Mouse (Mus musculus) lung, embryonic 16.5 days (tissue): ENCODE data around the gene Gpnmb. TPM values are rescaled to one million over a fixed set of nuclear protein-coding genes. Genes with fewer than 3 reads are reported as not detected.

Source experiments
- ATAC-seq: fragments of 200-750 bp; cut with Nextera tagmentation; 2 replicates; pipeline ENCODE4 v1.8.0; 2017; ENCODE audit warnings: low read depth, mild to moderate bottlenecking, moderate library complexity
- H3K27ac ChIP-seq: fragments of 300-500 bp; sonication (generic); 2 replicates; pipeline ENCODE4 v1.5.1; 2014; ENCODE audit warnings: mild to moderate bottlenecking, control low read depth, low read length
- H3K27me3 ChIP-seq: fragments of 300-500 bp; sonication (generic); 2 replicates; pipeline ENCODE4 v1.6.1; 2014; ENCODE audit warnings: low read depth, low read length, mixed read lengths; ENCODE audit not compliant: control insufficient read depth, insufficient read depth
- H3K36me3 ChIP-seq: fragments of 300-500 bp; sonication (generic); 2 replicates; pipeline ENCODE4 v1.6.1; 2014; ENCODE audit warnings: low read length; ENCODE audit not compliant: control insufficient read depth, insufficient read depth
- H3K4me1 ChIP-seq: fragments of 300-500 bp; sonication (generic); replicated peaks from 2 replicates; pipeline ENCODE4 v1.6.1; 2014; ENCODE audit warnings: low read length, mixed read lengths; ENCODE audit not compliant: control insufficient read depth, insufficient read depth
- H3K4me2 ChIP-seq: fragments of 300-500 bp; sonication (generic); 2 replicates; pipeline ENCODE4 v1.6.1; 2014; ENCODE audit warnings: low read depth, low read length, control low read depth
- H3K4me3 ChIP-seq: fragments of 300-500 bp; sonication (generic); 2 replicates; pipeline ENCODE4 v1.5.1; 2014; ENCODE audit warnings: mild to moderate bottlenecking, low read length, control low read depth
- H3K9ac ChIP-seq: fragments of 300-500 bp; sonication (generic); 2 replicates; pipeline ENCODE4 v1.6.1; 2014; ENCODE audit warnings: low read length, control low read depth
- H3K9me3 ChIP-seq: fragments of 300-500 bp; sonication (generic); 2 replicates; pipeline ENCODE4 v1.6.1; 2016; ENCODE audit warnings: low read length; ENCODE audit not compliant: control insufficient read depth
- WGBS: fragments of 180-500 bp; shearing (Covaris S2); extraction: QIAGEN DNeasy Blood & Tissue Kit; methylation state at CpG from one replicate; pipeline ENCODE4 v1.1.7; 2014; 5-methylcytosine and 5-hydroxymethylcytosine counted together
- polyA plus RNA-seq: library from polyadenylated mRNA; unstranded; fragments of >200 nt; fragmentation: Nextera tagmentation; extraction: Ambion mirVana; gene quantifications from 2 replicates; pipeline ENCODE4 v1.2.1, GENCODE M21; 2015

Gpnmb gene
- polyA plus RNA-seq, 1 experiment from 2014 or later, result 0.93 TPM

- no peaks in the 10 kb centered on the region for H3K9me3 ChIP-seq
- H3K4me1 ChIP-seq, result peaks cover 9% of the 10 kb centered on the region
- peak within 1 kb of the TSS; percentile 84 for H3K4me2 ChIP-seq
- H3K27me3 ChIP-seq, result no peaks in the 10 kb centered on the region
- WGBS, result 0% methylated on average over 49 of the region's 49 CpGs
- ATAC-seq, result peak; percentile 99
- H3K36me3 ChIP-seq, result no peaks in the 10 kb centered on the region
- peak within 1 kb of the TSS; percentile 96 for H3K4me3 ChIP-seq
- H3K9ac ChIP-seq, result peak within 1 kb of the TSS; percentile 99
- peak within 1 kb of the TSS; percentile 80 for H3K27ac ChIP-seq
Observed at GRCm38 (mm10) chr6:49073304-49074116, 37.2 kb downstream of the Gpnmb start, which contains the start of gene Malsu1. Gene Malsu1 (plus strand): TSS chr6:49073795.

GRCm38 (mm10) chr6:49074117-49074490, 37.8 kb downstream of the Gpnmb start:
- Histone ChIP-seq H3K9ac (peak overlapping the region; percentile 99), H3K4me1 (peaks cover 9% of the 10 kb centered on the region), H3K27ac (peak overlapping the region; percentile 80), H3K9me3 (no peaks in the 10 kb centered on the region), H3K36me3 (no peaks in the 10 kb centered on the region), H3K4me3 (peak overlapping the region; percentile 96), H3K4me2 (peak overlapping the region; percentile 84), H3K27me3 (no peaks in the 10 kb centered on the region)
- WGBS, result under 1% methylated on average over 19 of the region's 19 CpGs
- ATAC-seq, result peak; percentile 55

GRCm38 (mm10) chr6:49077894-49078293, 41.5 kb downstream of the Gpnmb start:
- Histone ChIP-seq H3K27me3 (no peaks in the 10 kb centered on the region), H3K27ac (no peak overlapping the region), H3K4me2 (no peak overlapping the region), H3K4me3 (no peak overlapping the region), H3K9ac (no peak overlapping the region), H3K36me3 (no peaks in the 10 kb centered on the region), H3K4me1 (peaks cover 9% of the 10 kb centered on the region), H3K9me3 (no peaks in the 10 kb centered on the region)
- 74% methylated on average over 2 of the region's 2 CpGs for WGBS
- no peak for ATAC-seq

- Histone ChIP-seq H3K4me2 (no peak overlapping the region), H3K27ac (no peak overlapping the region), H3K27me3 (no peaks in the 10 kb centered on the region), H3K4me1 (peaks cover 9% of the 10 kb centered on the region), H3K9ac (no peak overlapping the region), H3K4me3 (no peak overlapping the region), H3K36me3 (peaks cover 6% of the 10 kb centered on the region; the same call in 1 of the 2 replicates), H3K9me3 (no peaks in the 10 kb centered on the region)
- ATAC-seq, result no peak
- WGBS, result 85% methylated on average over 1 of the region's 1 CpGs
Observed at GRCm38 (mm10) chr6:49079313-49079712, 43.0 kb downstream of the Gpnmb start.

- Histone ChIP-seq H3K27me3 (no peaks in the 10 kb centered on the region), H3K4me1 (no peaks in the 10 kb centered on the region), H3K27ac (no peak overlapping the region), H3K36me3 (peaks cover 31% of the 10 kb centered on the region), H3K4me2 (no peak overlapping the region), H3K4me3 (no peak overlapping the region), H3K9me3 (no peaks in the 10 kb centered on the region), H3K9ac (no peak overlapping the region)
- ATAC-seq, result no peak
- WGBS, result 87% methylated on average over 4 of the region's 4 CpGs
Observed at GRCm38 (mm10) chr6:49083008-49083407, 46.7 kb downstream of the Gpnmb start.

- WGBS, result 83% methylated on average over 10 of the region's 10 CpGs
- Histone ChIP-seq H3K36me3 (peaks cover 19% of the 10 kb centered on the region), H3K4me3 (no peak overlapping the region), H3K4me2 (no peak overlapping the region), H3K27ac (no peak overlapping the region), H3K27me3 (no peaks in the 10 kb centered on the region), H3K4me1 (peaks cover 30% of the 10 kb centered on the region), H3K9me3 (no peaks in the 10 kb centered on the region), H3K9ac (no peak overlapping the region)
- ATAC-seq, result no peak
Observed at GRCm38 (mm10) chr6:49094968-49095367, 58.6 kb downstream of the Gpnmb start.

GRCm38 (mm10) chr6:49096421-49096820, 60.1 kb downstream of the Gpnmb start:
- peak overlapping the region; percentile 24 for H3K4me2 ChIP-seq
- peak; percentile 75 for ATAC-seq
- H3K36me3 ChIP-seq, result peaks cover 8% of the 10 kb centered on the region
- 43% methylated on average over 7 of the region's 7 CpGs for WGBS
- H3K4me1 ChIP-seq, result peaks cover 30% of the 10 kb centered on the region
- H3K9me3 ChIP-seq, result no peaks in the 10 kb centered on the region
- no peaks in the 10 kb centered on the region for H3K27me3 ChIP-seq
- H3K4me3 ChIP-seq, result no peak overlapping the region
- H3K27ac ChIP-seq, result peak overlapping the region; percentile 96
- peak overlapping the region; percentile 45 for H3K9ac ChIP-seq

- Histone ChIP-seq H3K4me3 (0 out of 2 replicates have a peak overlapping the region, but pooled peaks have one; percentile 3), H3K27ac (peak overlapping the region; percentile 96), H3K27me3 (no peaks in the 10 kb centered on the region), H3K36me3 (peaks cover 4% of the 10 kb centered on the region; the same call in 1 of the 2 replicates), H3K9ac (peak overlapping the region; percentile 45), H3K4me1 (peaks cover 30% of the 10 kb centered on the region), H3K9me3 (no peaks in the 10 kb centered on the region), H3K4me2 (peak overlapping the region; percentile 24)
- peak; percentile 87 for ATAC-seq
- 13% methylated on average over 13 of the region's 13 CpGs for WGBS
Observed at GRCm38 (mm10) chr6:49096933-49097461, 60.7 kb downstream of the Gpnmb start.

- Histone ChIP-seq H3K9me3 (no peaks in the 10 kb centered on the region), H3K27me3 (no peaks in the 10 kb centered on the region), H3K27ac (peak overlapping the region; percentile 96), H3K36me3 (0 out of 2 replicates have a peak, but pooled peaks cover 2% of the 10 kb centered on the region), H3K4me1 (peaks cover 30% of the 10 kb centered on the region), H3K4me2 (peak overlapping the region; percentile 24), H3K4me3 (no peak overlapping the region), H3K9ac (no peak overlapping the region)
- ATAC-seq, result no peak
- WGBS, result 46% methylated on average over 5 of the region's 5 CpGs
Observed at GRCm38 (mm10) chr6:49097596-49098110, 61.3 kb downstream of the Gpnmb start.
